Mouse (Mus musculus): Measurements from ENCODE around the gene Set. TPM values are rescaled to one million over a fixed set of nuclear protein-coding genes. Genes with fewer than 3 reads are reported as not detected.

The Set gene
- polyA plus RNA-seq, 1 experiment from 2014 or later = 281 TPM

Other genes starting within 250 kb of the Set start
- gene Urm1, start 237.3 kb upstream of the Set start, polyA plus RNA-seq (2018) = 21.1 to 24.9 TPM (median 24.4 TPM) in 3 replicates
- 7.3 to 16.8 TPM (median 15.9 TPM) in 3 replicates for gene Cercam, start 188.2 kb upstream of the Set start, polyA plus RNA-seq (2018)
- gene Odf2, start 168.2 kb upstream of the Set start, polyA plus RNA-seq (2018) = 28.3 to 46.9 TPM (median 30.9 TPM) in 3 replicates
- gene Gle1, start 122.0 kb upstream of the Set start, polyA plus RNA-seq (2018) = 7.9 to 12.5 TPM (median 10.0 TPM) in 3 replicates
- gene Sptan1, start 91.8 kb upstream of the Set start, polyA plus RNA-seq (2018) = 67.1 to 95.0 TPM (median 74.1 TPM) in 3 replicates
- gene Wdr34, start 8.5 kb upstream of the Set start, polyA plus RNA-seq (2018) = 3.0 to 6.7 TPM (median 4.4 TPM) in 3 replicates
- gene Pkn3, start 20.3 kb downstream of the Set start, polyA plus RNA-seq (2018) = 0.94 to 2.4 TPM (median 1.6 TPM) in 3 replicates
- gene Zdhhc12, start 36.3 kb downstream of the Set start, polyA plus RNA-seq (2018) = 10.5 to 24.6 TPM (median 20.1 TPM) in 3 replicates
- gene Zer1, start 67.2 kb downstream of the Set start, polyA plus RNA-seq (2018) = 5.5 to 11.1 TPM (median 6.9 TPM) in 3 replicates
- gene Tbc1d13, start 76.4 kb downstream of the Set start, polyA plus RNA-seq (2018) = 79.6 to 115 TPM (median 108 TPM) in 3 replicates
- 1.2 to 5.8 TPM (median 3.8 TPM) in 3 replicates for gene Endog, start 114.1 kb downstream of the Set start, polyA plus RNA-seq (2018)
- 15.1 to 33.4 TPM (median 17.6 TPM) in 3 replicates for gene Spout1, start 121.1 kb downstream of the Set start, polyA plus RNA-seq (2018)
- 1.5 to 4.5 TPM (median 3.0 TPM) in 3 replicates for gene Kyat1, start 148.5 kb downstream of the Set start, polyA plus RNA-seq (2018)
- 11.0 to 16.9 TPM (median 11.0 TPM) in 3 replicates for gene Lrrc8a, start 180.3 kb downstream of the Set start, polyA plus RNA-seq (2018)
- gene Gm28035, start 183.2 kb downstream of the Set start, polyA plus RNA-seq (2018) = 0.17 to 0.26 TPM (median 0.21 TPM) in 3 replicates
- 8.0 to 16.8 TPM (median 13.0 TPM) in 3 replicates for gene Phyhd1, start 208.8 kb downstream of the Set start, polyA plus RNA-seq (2018)
- gene Gm28038, start 223.7 kb downstream of the Set start, polyA plus RNA-seq (2018) = 15.9 TPM in 1 of 3 replicates, not detected in the others
- gene Dolk, start 229.0 kb downstream of the Set start, polyA plus RNA-seq (2018) = 13.1 to 21.9 TPM (median 15.9 TPM) in 3 replicates
- gene Nup188, start 229.0 kb downstream of the Set start, polyA plus RNA-seq (2018) = 11.2 to 26.1 TPM (median 14.0 TPM) in 3 replicates